Mouse (Mus musculus) lung, postnatal 25 days (tissue): ENCODE data around the gene Gm5737.

Experiments
- DNase-seq: peaks from one replicate; pipeline ENCODE4 v3.0.0; 2022; ENCODE audit warnings: low spot score

The Gm5737 gene

GRCm38 (mm10) chr7:120878271-120878670 is 66.1 kb downstream of the Gm5737 start:
- no peak for DNase-seq

GRCm38 (mm10) chr7:120879972-120880371 is 67.8 kb downstream of the Gm5737 start:
- no peak for DNase-seq

- no peak for DNase-seq
These were observed 68.6 kb downstream of the Gm5737 start for GRCm38 (mm10) chr7:120880770-120881169.
